Mouse (Mus musculus): Measurements from ENCODE around the gene Snorc. TPM values are rescaled to one million over a fixed set of nuclear protein-coding genes. Genes with fewer than 3 reads are reported as not detected.
"Not testable (repeated sequence)": the region's sequence is repeated elsewhere in the genome, so short reads cannot be mapped to it uniquely, and the experiment has no call there.

The Snorc gene
- polyA plus RNA-seq (2015; fragmentation: Nextera tagmentation; extraction: Ambion mirVana): 0.33 TPM in 1 of 2 replicates, not detected in the other

DNA sequence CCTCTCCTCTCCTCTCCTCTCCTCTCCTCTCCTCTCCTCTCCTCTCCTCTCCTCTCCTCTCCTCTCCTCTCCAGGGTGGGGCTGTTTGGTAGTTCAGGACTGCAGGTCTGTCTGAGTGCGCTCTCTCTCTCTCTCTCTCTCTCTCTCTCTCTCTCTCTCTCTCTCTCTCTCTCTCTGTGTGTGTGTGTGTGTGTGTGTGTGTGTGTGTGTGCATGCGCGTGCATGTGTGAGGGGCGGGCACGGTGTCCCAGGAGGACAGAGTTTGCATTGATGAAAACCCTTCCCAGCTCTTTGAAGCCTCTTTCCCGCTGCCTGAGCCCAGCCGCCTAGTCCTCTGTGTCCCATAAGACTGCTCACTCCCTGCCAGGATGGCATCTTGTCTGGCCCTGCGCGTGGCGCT, at the start of gene Snorc:
Gene Snorc, plus strand, starts transcription at position 301 of the 400 bp plus-strand sequence.
- not testable (repeated sequence) for DNase-seq (ENCODE audit: low spot score)

DNA sequence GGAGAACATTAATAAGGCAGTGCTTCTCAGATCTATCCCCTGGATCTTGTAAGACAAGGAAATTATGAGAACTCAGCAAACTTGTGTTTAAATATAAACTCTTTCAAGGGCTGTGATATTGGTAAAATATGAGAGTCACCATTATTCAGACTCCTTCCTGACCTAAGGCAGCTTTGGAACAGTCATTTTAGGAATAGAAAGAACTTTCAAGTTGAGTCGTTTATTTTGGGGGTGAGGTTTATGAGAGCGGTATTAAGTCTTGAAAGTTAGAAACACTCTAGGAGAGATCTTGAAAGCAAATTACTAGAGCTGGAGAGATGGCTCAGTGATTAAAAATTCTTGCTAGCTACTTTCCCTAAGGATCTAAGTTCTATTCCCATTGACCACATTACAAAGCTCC, 34.9 kb upstream of the Snorc start:
- DNase-seq (ENCODE audit: low spot score): no peak

GRCm38 (mm10) chr1:87436583-87436982, 33.5 kb upstream of the Snorc start:
- no peak for DNase-seq (ENCODE audit: low spot score)

DNA sequence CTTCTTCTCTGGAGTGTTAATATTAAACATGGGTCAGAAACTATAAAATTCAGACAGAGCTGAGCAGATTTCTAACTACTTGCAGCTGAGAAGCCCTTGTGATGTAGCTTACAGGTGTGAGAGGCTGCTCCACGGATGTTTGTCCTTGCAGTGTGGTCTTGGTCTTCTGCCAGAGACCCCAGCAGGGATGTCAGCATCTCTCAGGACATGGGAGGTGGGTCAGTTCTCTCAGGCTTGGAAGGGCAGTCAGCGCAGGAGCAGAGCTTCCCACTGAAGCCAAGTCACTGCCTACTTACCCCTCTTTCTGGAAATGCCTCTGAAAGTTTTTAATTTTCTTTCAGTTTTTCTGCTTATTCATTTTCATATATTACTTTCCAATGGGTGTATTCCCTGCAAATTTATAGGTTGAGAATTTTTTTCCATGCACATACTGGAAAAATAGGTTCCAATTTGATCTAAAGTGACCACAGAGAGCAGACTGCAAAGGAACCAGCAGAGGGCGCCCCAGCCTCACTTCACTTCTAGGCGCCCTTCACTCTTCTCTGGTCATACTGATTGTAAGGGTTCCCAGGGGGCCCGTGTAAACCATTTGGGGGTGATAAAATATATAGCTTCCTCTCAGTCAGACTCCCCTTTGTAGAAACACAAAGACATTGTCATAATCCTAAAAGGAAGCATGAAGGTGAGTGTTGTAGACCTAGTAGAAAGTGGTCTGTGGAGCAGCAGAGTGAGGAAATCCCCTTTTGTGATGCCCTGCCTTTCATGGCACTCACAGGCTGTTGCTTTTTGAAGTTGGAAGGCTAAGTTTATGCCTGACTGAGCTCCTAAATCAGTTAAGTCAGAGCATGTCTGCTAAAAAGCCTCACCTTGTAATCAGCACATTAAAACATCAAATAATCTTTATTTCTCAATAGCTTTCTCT, 22.6 kb upstream of the Snorc start:
- DNase-seq (ENCODE audit: low spot score): peak; percentile 56

DNA sequence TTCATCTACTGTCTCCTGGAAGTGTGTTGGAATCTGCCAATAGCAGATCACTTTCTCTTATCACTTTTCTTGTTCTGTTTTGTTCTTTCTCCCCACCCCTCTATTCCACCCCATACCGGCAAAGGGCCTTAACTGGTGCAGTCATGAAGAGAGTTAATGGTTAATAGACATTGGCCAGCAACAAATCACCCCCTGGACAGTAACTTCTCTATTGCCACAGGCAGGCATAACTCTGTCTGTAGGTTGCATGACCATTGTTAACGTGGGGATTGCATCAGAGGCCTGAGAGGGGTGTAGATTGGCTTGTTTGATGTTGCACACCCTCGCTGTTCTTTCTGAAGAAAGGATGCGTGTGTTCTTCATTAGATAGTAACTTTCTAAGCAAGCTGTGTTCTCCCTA, 20.6 kb upstream of the Snorc start:
- no peak for DNase-seq (ENCODE audit: low spot score)

DNA sequence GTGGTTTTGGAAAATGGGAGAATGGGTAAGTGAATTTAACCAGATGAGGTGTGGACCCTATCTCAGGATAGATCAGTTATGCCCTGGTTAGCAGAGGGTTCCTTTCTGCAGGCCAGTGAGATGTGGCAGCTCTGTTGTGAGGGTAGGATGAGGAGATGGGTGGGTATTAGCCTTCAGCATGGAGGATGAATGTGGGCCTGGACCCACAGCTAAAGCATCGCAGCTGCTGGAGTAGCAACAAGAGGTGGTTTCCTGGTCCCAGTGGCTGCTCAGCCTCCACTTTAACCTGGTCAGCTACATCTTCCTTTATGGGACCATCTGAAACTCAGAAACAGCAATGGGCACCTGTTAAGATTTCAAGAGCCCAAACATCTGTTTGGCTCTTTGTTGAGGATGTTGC, 13.6 kb upstream of the Snorc start:
- no peak for DNase-seq (ENCODE audit: low spot score)

- DNase-seq (ENCODE audit: low spot score): no peak
Measured at GRCm38 (mm10) chr1:87458045-87458444, 12.0 kb upstream of the Snorc start.

DNA sequence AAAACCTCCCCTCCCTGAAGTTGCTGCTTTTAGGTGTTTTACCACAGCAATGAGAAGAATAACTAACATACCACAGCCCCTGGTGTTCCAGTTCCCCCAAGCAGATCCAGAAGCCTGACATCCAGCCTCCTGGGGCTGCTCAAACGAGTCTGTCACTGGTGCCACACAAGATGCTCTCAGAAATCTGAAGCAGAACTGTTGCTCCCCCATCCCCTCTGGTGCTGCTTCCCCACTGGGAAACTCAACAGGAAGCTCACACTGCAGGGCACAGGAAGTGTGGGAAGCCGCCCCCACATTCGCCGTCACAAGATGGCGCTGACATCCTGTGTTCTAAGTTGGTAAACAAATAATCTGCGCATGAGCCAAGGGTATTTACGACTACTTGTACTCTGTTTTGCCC, 10.2 kb upstream of the Snorc start:
- not testable (repeated sequence) for DNase-seq (ENCODE audit: low spot score)

GRCm38 (mm10) chr1:87467469-87467868, 2.6 kb upstream of the Snorc start:
- no peak for DNase-seq (ENCODE audit: low spot score)

- no peak for DNase-seq (ENCODE audit: low spot score)
Measured at GRCm38 (mm10) chr1:87468321-87468720, 1.8 kb upstream of the Snorc start.

DNA sequence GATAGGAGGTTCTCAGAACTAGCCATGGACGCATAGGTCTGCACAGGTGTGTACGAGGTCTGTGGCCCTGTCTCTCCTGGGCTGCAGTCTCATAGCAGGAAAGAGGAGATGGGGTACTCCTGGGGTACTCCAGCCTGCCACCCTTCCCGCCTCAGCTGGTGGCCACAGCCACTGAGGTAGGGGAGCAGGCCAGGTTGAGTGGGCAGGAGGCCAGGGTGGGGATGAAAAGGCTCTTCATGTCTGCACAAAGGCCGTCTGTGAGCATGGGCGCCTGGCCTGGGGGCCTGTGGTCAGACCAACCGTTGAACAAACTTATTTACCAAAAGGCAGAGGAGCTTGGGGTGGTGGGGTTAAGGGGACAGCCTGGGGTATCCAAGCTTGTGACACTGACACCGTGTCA, 1.8 kb downstream of the Snorc start:
- DNase-seq (ENCODE audit: low spot score): no peak

DNA sequence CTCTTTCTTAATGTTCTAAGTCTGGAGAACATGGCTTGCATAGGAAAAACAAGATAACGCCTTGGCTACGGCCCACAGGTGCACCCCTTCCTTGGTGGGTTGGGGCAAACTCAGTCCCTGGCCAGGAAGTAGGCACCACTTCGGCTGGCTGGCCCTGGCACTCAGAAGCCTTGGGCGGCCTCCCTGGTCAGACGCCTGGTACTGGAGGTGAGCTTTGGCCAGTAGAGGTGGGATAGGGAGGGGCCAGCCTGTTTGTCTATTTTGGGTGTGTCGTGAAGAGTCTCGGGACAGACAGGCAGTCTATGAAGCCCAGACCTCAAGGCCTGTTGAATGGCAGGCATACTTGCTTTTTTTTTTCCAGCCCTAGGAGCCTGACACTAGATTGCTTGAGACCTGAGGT, 2.5 kb downstream of the Snorc start:
- no peak for DNase-seq (ENCODE audit: low spot score)

GRCm38 (mm10) chr1:87475076-87475895, 5.2 kb downstream of the Snorc start:
- no peak for DNase-seq (ENCODE audit: low spot score)

GRCm38 (mm10) chr1:87482546-87482945, 12.5 kb downstream of the Snorc start:
- no peak for DNase-seq (ENCODE audit: low spot score)

- DNase-seq (ENCODE audit: low spot score): no peak
Measured at GRCm38 (mm10) chr1:87486386-87486785, 16.3 kb downstream of the Snorc start.

- no peak for DNase-seq (ENCODE audit: low spot score)
Measured at GRCm38 (mm10) chr1:87492285-87492684, 22.2 kb downstream of the Snorc start.

DNA sequence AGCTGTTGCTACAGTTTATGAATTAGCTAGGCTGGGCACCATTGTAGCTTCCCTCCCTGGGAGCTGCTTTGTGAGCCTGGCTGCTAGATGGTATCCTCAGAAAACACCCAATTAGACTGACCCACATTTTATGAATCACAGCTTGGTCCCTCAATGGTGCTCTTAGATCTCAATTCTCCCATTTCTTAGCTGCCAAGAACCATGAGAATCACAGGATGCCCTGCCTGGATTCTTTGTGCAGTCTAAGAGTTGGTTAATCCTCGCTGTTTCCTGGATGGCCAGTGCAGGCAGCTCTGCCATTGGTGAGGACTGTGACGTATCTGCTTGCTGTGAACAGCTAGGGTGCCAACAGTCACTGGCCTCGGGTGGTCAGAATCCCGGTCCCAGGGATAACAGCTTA, 23.5 kb downstream of the Snorc start:
- DNase-seq (ENCODE audit: low spot score): no peak

DNA sequence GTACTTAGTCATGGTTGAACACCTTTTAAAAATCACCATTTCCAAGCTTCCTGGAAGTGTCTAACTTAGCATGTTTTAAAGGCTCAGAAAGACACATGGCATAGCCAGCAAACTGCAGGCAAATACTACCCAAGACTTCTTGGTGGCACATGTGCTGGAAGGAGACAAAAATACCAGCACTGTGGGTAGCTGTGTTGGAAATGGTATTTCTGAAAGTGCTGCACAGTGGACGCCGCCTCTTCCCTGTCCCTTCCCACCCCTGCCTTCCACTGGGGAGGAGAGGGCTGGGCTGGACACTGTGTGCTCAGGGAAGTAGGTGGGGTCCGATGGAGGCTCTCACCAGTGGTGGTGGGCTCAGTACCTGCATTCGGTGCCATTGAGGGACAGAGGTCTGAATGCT, 35.5 kb downstream of the Snorc start:
- no peak for DNase-seq (ENCODE audit: low spot score)

DNA sequence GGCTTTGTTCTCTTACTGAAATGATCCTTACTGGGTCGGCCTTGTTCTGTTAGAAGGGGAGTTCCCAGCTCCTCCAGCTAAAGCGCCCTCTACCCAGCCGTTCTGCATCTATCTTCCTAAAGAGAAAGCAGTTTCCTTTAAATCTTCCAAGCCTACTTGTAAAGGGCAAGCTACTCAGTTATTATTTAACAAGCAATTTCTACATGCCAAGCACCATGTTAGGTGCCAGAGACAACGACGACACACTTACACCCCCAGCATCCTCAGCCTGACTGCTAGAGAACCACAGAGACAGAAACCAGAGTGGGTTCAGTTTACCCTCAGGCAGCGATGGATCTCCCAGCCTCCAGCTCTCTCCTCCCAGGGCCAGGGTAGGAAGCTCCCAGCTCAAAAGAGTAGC, 37.8 kb downstream of the Snorc start:
- no peak for DNase-seq (ENCODE audit: low spot score)

DNA sequence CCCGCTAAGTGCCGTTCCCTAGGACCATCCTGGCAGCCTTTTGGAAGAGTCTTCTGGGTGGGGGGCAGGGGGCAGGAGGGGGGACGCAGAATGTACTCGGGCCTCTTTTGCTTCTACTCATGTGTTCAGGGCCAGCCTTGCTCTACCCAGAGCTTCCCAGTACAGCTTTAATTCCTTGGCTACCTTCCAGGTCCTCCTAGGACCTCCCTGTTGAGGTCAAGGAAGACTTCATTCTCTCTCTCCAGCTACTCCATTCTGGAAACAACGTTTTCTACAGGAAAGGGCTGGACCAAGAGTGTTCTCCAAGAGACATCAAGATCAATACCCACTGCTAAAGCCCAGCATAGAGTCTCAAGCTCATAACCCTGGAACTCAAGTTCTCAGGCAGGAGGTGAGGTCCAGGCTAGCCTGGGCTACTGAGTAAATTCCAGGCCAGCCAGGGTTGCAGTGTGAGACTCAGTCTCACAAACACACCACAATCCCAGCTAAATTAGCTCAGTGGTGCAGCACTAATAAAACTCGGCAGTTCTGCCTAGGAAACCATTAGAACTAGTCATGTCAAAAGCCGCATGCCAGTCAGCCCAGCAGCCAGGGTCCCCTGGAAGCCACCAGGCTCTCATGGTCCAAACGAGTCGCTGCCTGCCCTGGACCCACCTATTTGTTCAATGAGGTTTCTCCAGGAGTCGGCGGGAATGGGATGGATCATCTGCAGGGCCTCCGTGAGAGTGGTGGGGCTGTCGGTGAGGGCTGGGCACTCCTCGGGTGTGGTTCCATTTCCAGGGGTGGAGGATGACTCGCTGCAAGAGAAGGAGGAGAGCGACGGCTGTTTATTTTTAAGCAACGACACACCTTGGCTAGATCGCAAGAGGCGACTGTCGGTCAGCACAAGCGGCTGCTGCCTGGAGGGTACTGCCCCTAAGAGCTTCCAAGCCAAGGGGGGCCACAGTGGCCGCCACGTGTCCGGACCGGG, 38.8 kb downstream of the Snorc start:
- DNase-seq (ENCODE audit: low spot score): no peak

DNA sequence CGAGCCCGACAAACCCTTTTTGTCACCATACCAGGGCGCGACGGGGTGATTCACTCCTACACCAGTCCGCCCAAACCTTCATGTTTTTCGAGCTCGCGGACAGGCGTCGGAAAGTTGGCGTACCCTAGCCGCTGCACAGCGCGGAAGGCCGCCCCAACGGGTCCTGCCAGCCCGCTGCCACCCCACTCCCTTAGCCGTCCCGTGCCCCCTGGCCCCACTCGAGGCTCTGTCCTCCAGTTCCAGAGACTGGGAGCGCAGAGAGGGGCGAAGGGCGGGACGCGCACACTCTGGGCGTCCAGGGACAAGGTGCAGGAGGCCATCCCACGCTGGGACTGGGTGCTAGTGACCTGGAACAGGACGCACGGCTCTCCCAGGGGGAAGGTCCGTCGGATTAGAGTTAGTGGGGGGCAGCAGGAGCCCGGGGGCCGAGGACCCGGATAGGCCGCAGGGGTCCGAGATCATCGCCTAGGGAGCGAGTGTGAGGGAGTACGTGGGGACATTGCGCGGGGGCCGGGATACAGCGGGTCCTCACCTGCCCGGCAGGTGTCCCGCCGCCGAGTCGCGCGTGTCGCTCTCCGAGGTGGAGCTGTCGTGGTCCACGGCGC, 39.6 kb downstream of the Snorc start, which contains the start of gene Neu2:
Gene Neu2, plus strand, starts transcription at position 329 of the 605 bp plus-strand sequence.
- no peak for DNase-seq (ENCODE audit: low spot score)
